Mouse (Mus musculus) lung, adult 2 months (tissue): Measurements from ENCODE around the gene Disp1. TPM values are rescaled to one million over a fixed set of nuclear protein-coding genes. Genes with fewer than 3 reads are reported as not detected.

Source experiments
- DNase-seq: peaks from one replicate; pipeline ENCODE4 v3.0.0; 2022
- H3K4me1 ChIP-seq: fragments of 200-500 bp; 2 replicates; pipeline ENCODE4 v1.6.1; 2011; ENCODE audit warnings: low read length; ENCODE audit not compliant: control insufficient read depth, insufficient read depth
- H3K4me3 ChIP-seq: fragments of 200-500 bp; replicated peaks from 2 replicates; pipeline ENCODE3; 2011; ENCODE audit warnings: low read depth, mild to moderate bottlenecking, control low read depth, low read length; ENCODE audit errors: extremely low read depth
- CTCF ChIP-seq: fragments of 200-500 bp; IDR thresholded peaks from 2 replicates; pipeline ENCODE4 v1.5.1; 2011; ENCODE audit warnings: mild to moderate bottlenecking, low read length, control low read depth; ENCODE audit not compliant: insufficient read depth
- POLR2A ChIP-seq: fragments of 200-500 bp; IDR thresholded peaks from 2 replicates; pipeline ENCODE4 v1.6.1; 2011; ENCODE audit warnings: low read depth, mild to moderate bottlenecking, control low read depth, low read length, borderline replicate concordance; ENCODE audit errors: extremely low read depth
- WGBS: fragments of 180-500 bp; shearing (Covaris S2); methylation state at CpG from one replicate; pipeline ENCODE4 v1.1.7; 2018; 5-methylcytosine and 5-hydroxymethylcytosine counted together
- polyA plus RNA-seq: library from polyadenylated mRNA; depleted of rRNA; stranded (reverse); fragments of >200 nt; gene quantifications from 2 replicates; pipeline ENCODE4 v1.2.3, GENCODE M21; 2012

Gene Disp1
- polyA plus RNA-seq, 1 experiment, result 9.7 TPM

GRCm38 (mm10) chr1:183120341-183120923, 100.9 kb downstream of the Disp1 start:
- TF ChIP-seq POLR2A, result no peak
- TF ChIP-seq CTCF, result no peak
- 78% methylated on average over 12 of the region's 12 CpGs for WGBS
- no peak overlapping the region for H3K4me3 ChIP-seq
- no peak for DNase-seq
- H3K4me1 ChIP-seq, result no peaks in the 10 kb centered on the region

GRCm38 (mm10) chr1:183117827-183118825, 103.2 kb downstream of the Disp1 start:
- DNase-seq, result peak; percentile 19
- WGBS, result 74% methylated on average over 21 of the region's 21 CpGs
- Histone ChIP-seq H3K4me3 (no peak overlapping the region), H3K4me1 (no peaks in the 10 kb centered on the region)
- TF ChIP-seq POLR2A (no peak), CTCF (no peak)

GRCm38 (mm10) chr1:183116946-183117826, 104.1 kb downstream of the Disp1 start:
- Histone ChIP-seq H3K4me1 (no peaks in the 10 kb centered on the region), H3K4me3 (no peak overlapping the region)
- DNase-seq, result no peak
- TF ChIP-seq POLR2A, result no peak
- WGBS, result 69% methylated on average over 15 of the region's 15 CpGs

- WGBS, result 59% methylated on average over 10 of the region's 10 CpGs
- Histone ChIP-seq H3K4me1 (no peaks in the 10 kb centered on the region), H3K4me3 (no peak overlapping the region)
- DNase-seq, result no peak
- TF ChIP-seq CTCF (no peak), POLR2A (no peak)
Measured at GRCm38 (mm10) chr1:183116441-183116840, 104.9 kb downstream of the Disp1 start.

- DNase-seq, result no peak
- Histone ChIP-seq H3K4me3 (no peak overlapping the region), H3K4me1 (no peaks in the 10 kb centered on the region)
- 87% methylated on average over 7 of the region's 7 CpGs for WGBS
- TF ChIP-seq CTCF, result no peak
- no peak for TF ChIP-seq POLR2A
Measured at GRCm38 (mm10) chr1:183115076-183115475, 106.2 kb downstream of the Disp1 start.

- H3K4me3 ChIP-seq, result no peak overlapping the region
- H3K4me1 ChIP-seq, result no peaks in the 10 kb centered on the region
- DNase-seq, result no peak
- TF ChIP-seq CTCF (no peak), POLR2A (no peak)
- WGBS, result 88% methylated on average over 6 of the region's 6 CpGs
Measured at GRCm38 (mm10) chr1:183114554-183114953, 106.8 kb downstream of the Disp1 start.

- 56% methylated on average over 9 of the region's 9 CpGs for WGBS
- no peak overlapping the region for H3K4me3 ChIP-seq
- H3K4me1 ChIP-seq, result no peaks in the 10 kb centered on the region
- no peak for DNase-seq
- TF ChIP-seq CTCF (no peak), POLR2A (no peak)
Measured at GRCm38 (mm10) chr1:183113546-183113945, 107.8 kb downstream of the Disp1 start.

GRCm38 (mm10) chr1:183107476-183107875, 113.8 kb downstream of the Disp1 start:
- no peaks in the 10 kb centered on the region for H3K4me1 ChIP-seq
- H3K4me3 ChIP-seq, result no peak overlapping the region
- 88% methylated on average over 2 of the region's 2 CpGs for WGBS
- no peak for TF ChIP-seq CTCF
- TF ChIP-seq POLR2A, result no peak
- DNase-seq, result no peak

- no peaks in the 10 kb centered on the region for H3K4me1 ChIP-seq
- 82% methylated on average over 5 of the region's 5 CpGs for WGBS
- DNase-seq, result no peak
- TF ChIP-seq POLR2A, result no peak
- TF ChIP-seq CTCF, result no peak
- no peak overlapping the region for H3K4me3 ChIP-seq
Measured at GRCm38 (mm10) chr1:183104696-183105095, 116.6 kb downstream of the Disp1 start.
